Mouse (Mus musculus) neural tube, embryonic 15.5 days (tissue): ENCODE data around the gene Npas2. TPM values are rescaled to one million over a fixed set of nuclear protein-coding genes. Genes with fewer than 3 reads are reported as not detected.

Experiments
- ATAC-seq: fragments of 200-750 bp; cut with Nextera tagmentation; 2 replicates; pipeline ENCODE4 v1.8.0; 2017; ENCODE audit warnings: mild to moderate bottlenecking, moderate TSS enrichment, moderate library complexity; ENCODE audit not compliant: low FRiP score
- H3K27ac ChIP-seq: fragments of 300-500 bp; sonication (generic); replicated peaks from 2 replicates; pipeline ENCODE4 v1.5.1; 2015; ENCODE audit warnings: mild to moderate bottlenecking, inconsistent platforms
- H3K27me3 ChIP-seq: fragments of 300-500 bp; sonication (generic); replicated peaks from 2 replicates; pipeline ENCODE4 v1.6.1; 2015; ENCODE audit warnings: inconsistent platforms
- H3K36me3 ChIP-seq: fragments of 300-500 bp; sonication (generic); 2 replicates; pipeline ENCODE4 v1.6.1; 2015; ENCODE audit warnings: inconsistent platforms
- H3K4me1 ChIP-seq: fragments of 300-500 bp; sonication (generic); 2 replicates; pipeline ENCODE4 v1.6.1; 2015; ENCODE audit warnings: inconsistent platforms
- H3K4me2 ChIP-seq: fragments of 300-500 bp; sonication (generic); 2 replicates; pipeline ENCODE4 v1.6.1; 2015; ENCODE audit warnings: inconsistent platforms, mild to moderate bottlenecking, moderate library complexity
- H3K4me3 ChIP-seq: fragments of 300-500 bp; sonication (generic); replicated peaks from 2 replicates; pipeline ENCODE4 v1.5.1; 2015; ENCODE audit warnings: mild to moderate bottlenecking, inconsistent platforms
- H3K9ac ChIP-seq: fragments of 300-500 bp; sonication (generic); replicated peaks from 2 replicates; pipeline ENCODE4 v1.6.1; 2015; ENCODE audit warnings: mild to moderate bottlenecking, inconsistent platforms
- H3K9me3 ChIP-seq: fragments of 300-500 bp; sonication (generic); replicated peaks from 2 replicates; pipeline ENCODE4 v1.6.1; 2016; ENCODE audit warnings: inconsistent platforms
- WGBS: fragments of 180-500 bp; shearing (Covaris S2); methylation state at CpG from one replicate; pipeline ENCODE4 v1.1.7; 2015; ENCODE audit warnings: mixed read lengths; 5-methylcytosine and 5-hydroxymethylcytosine counted together
- polyA plus RNA-seq: library from polyadenylated mRNA; unstranded; fragments of >200 nt; fragmentation: Nextera tagmentation; extraction: Ambion mirVana; gene quantifications from 2 replicates; pipeline ENCODE4 v1.2.1, GENCODE M21; 2015

The Npas2 gene
- polyA plus RNA-seq, 1 experiment from 2014 or later = 1.2 TPM

DNA sequence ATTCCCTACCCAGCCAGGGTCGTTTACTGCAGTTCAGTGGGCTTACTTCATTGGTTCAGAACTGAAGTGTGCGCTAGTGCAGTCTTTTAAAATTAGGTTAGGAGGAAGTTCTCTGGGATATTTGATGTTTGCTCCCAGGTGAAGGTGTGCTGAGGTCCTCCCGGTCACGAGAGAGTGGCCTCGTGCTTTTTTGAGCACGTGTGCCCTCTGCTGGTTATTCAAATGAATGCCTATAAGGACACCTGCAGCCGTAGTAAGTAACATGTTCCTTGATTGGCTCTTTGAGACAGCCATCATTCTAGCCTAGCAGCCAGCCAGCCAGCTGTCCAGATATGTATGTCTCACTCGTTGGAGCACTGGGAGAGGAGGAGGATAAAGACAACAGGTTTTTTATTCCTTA, 147.1 kb downstream of the Npas2 start:
- H3K9me3 ChIP-seq = no peaks in the 10 kb centered on the region
- no peak overlapping the region for H3K4me2 ChIP-seq
- H3K4me1 ChIP-seq = 0 out of 2 replicates have a peak, but pooled peaks cover 3% of the 10 kb centered on the region
- no peak overlapping the region for H3K9ac ChIP-seq
- ATAC-seq = peak; percentile 58; the same call in 1 of the 2 replicates
- no peak overlapping the region for H3K27ac ChIP-seq
- no peak overlapping the region for H3K4me3 ChIP-seq
- H3K27me3 ChIP-seq = peaks cover 3% of the 10 kb centered on the region; the same call in 1 of the 2 replicates
- 21% methylated on average over 8 of the region's 8 CpGs for WGBS
- H3K36me3 ChIP-seq = no peaks in the 10 kb centered on the region

DNA sequence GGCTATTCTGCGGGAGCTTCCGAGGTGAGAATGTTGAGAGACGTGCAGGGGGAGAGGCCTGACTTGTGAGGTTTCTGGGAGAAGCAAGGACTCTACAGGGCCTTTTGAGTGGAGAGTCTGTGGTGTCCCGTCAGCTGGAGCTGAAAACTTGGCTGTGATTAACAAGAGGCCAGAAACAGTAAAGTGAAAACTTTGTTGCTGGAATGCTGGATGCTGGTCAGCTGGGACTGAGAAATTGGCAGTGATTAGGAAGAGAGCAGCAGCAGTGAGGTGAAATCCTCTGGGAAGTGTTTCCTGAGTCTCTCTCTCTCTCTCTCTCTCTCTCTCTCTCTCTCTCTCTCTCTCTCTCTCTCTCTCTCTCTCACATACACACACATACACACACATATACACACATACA, 148.3 kb downstream of the Npas2 start:
- Histone ChIP-seq H3K27ac (no peak overlapping the region), H3K4me1 (0 out of 2 replicates have a peak, but pooled peaks cover 3% of the 10 kb centered on the region), H3K4me3 (no peak overlapping the region), H3K27me3 (0 out of 2 replicates have a peak, but pooled peaks cover 3% of the 10 kb centered on the region), H3K36me3 (no peaks in the 10 kb centered on the region), H3K4me2 (no peak overlapping the region), H3K9ac (no peak overlapping the region), H3K9me3 (no peaks in the 10 kb centered on the region)
- 87% methylated on average over 4 of the region's 4 CpGs for WGBS
- no peak for ATAC-seq

DNA sequence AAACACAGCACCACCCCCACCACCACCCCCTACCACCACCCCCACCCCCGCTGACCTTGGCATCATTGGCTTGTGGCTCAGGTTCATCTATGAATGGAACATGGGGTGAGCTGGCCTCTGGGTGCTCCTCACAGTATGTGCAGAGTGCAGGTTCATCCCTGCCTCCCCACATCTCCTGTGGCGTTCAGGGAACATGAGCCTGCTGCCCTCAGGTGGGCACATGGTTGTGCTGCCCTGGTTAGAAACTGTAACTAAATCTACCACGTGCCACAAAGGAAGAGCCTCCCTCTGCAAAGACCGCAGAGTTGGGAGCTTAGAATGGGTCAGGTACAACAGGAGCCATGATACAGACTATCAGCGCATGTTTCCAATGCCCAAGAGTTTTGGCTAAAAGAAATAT, 149.7 kb downstream of the Npas2 start:
- no peak for ATAC-seq
- WGBS = 80% methylated on average over 5 of the region's 5 CpGs

DNA sequence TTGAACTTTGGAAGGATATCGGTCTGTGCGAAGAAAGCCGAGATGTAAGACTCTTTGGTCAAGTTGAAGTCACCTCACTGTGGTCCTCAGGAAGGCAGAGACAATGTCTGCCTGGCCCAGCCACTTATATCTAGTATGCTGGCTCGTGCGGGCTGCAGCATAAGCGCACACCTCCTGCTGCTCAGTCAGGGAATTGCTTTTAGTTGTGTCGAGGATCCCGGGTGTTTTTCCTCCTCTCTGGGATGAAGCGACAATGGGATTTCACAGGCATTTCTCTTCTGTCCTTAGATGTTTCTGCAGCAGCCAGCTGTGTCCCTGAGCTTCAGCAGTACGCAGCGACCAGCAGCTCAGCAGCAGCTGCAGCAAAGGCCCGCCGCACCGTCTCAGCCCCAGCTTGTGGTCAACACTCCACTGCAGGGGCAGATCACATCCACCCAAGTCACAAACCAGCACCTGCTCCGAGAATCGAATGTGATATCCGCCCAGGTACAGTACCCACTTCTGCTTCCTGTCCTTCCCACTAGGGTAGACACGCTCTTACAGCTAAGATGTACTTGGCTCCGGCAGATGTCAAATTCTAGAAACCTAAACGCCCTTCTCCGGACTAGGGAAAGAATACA, 151.6 kb downstream of the Npas2 start:
- Histone ChIP-seq H3K9ac (no peak overlapping the region), H3K36me3 (no peaks in the 10 kb centered on the region), H3K4me1 (0 out of 2 replicates have a peak, but pooled peaks cover 3% of the 10 kb centered on the region), H3K27me3 (0 out of 2 replicates have a peak, but pooled peaks cover 3% of the 10 kb centered on the region), H3K4me2 (no peak overlapping the region), H3K9me3 (no peaks in the 10 kb centered on the region), H3K4me3 (no peak overlapping the region), H3K27ac (no peak overlapping the region)
- ATAC-seq = no peak
- WGBS = 69% methylated on average over 21 of the region's 21 CpGs

More for the DNA sequence above, 149.7 kb downstream of the Npas2 start:
- no peak overlapping the region for H3K9ac ChIP-seq
- 0 out of 2 replicates have a peak, but pooled peaks cover 3% of the 10 kb centered on the region for H3K27me3 ChIP-seq
- H3K4me3 ChIP-seq = no peak overlapping the region
- H3K4me1 ChIP-seq = 0 out of 2 replicates have a peak, but pooled peaks cover 3% of the 10 kb centered on the region
- no peaks in the 10 kb centered on the region for H3K36me3 ChIP-seq
- H3K9me3 ChIP-seq = no peaks in the 10 kb centered on the region
- no peak overlapping the region for H3K4me2 ChIP-seq
- no peak overlapping the region for H3K27ac ChIP-seq

DNA sequence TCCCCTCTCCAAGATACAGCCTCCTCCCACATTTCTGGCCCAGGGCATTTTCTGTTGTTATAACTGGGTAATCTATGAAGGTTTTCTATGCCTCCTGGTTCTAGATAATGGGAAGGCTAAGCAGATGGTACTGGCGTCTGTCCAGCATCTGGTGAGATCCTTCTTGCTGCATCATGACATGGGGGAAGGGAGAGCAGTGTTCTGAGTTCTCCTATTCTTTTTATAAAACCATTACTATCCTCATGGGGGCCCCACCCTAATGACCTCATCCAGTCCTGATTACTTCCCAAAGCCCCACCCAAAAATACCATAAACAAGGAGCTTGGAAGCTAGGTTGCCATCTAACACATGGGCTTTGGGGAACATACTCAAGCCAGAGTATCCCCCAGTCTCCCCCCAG, 155.5 kb downstream of the Npas2 start:
- no peaks in the 10 kb centered on the region for H3K9me3 ChIP-seq
- WGBS = 74% methylated on average over 1 of the region's 1 CpGs
- H3K36me3 ChIP-seq = 0 out of 2 replicates have a peak, but pooled peaks cover 2% of the 10 kb centered on the region
- no peak overlapping the region for H3K27ac ChIP-seq
- H3K27me3 ChIP-seq = no peaks in the 10 kb centered on the region
- H3K9ac ChIP-seq = no peak overlapping the region
- H3K4me3 ChIP-seq = no peak overlapping the region
- no peaks in the 10 kb centered on the region for H3K4me1 ChIP-seq
- ATAC-seq = no peak
- no peak overlapping the region for H3K4me2 ChIP-seq

DNA sequence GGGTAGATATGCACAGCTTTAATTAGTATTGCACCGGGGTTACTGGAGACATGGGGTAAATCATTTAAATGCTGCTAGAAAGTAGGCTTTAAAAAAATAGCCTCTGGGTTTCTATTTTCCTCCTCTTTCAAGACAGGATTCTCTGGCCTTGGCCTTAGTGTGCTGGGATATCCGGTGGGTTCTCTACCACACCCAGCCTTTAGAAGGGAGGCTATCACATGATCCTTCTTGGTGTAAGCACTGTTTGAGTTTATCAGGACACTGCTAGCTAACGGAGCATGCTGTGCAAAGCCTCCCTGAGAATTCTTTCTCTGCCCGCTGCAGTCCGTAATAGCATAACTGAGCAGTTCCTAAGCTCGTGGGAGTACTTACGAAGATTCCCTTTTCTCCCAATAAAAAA, 155.9 kb downstream of the Npas2 start:
- no peak for ATAC-seq
- Histone ChIP-seq H3K4me3 (no peak overlapping the region), H3K9ac (no peak overlapping the region), H3K4me1 (no peaks in the 10 kb centered on the region), H3K27ac (no peak overlapping the region), H3K4me2 (no peak overlapping the region), H3K9me3 (no peaks in the 10 kb centered on the region), H3K36me3 (0 out of 2 replicates have a peak, but pooled peaks cover 2% of the 10 kb centered on the region), H3K27me3 (no peaks in the 10 kb centered on the region)
- WGBS = 79% methylated on average over 7 of the region's 7 CpGs

DNA sequence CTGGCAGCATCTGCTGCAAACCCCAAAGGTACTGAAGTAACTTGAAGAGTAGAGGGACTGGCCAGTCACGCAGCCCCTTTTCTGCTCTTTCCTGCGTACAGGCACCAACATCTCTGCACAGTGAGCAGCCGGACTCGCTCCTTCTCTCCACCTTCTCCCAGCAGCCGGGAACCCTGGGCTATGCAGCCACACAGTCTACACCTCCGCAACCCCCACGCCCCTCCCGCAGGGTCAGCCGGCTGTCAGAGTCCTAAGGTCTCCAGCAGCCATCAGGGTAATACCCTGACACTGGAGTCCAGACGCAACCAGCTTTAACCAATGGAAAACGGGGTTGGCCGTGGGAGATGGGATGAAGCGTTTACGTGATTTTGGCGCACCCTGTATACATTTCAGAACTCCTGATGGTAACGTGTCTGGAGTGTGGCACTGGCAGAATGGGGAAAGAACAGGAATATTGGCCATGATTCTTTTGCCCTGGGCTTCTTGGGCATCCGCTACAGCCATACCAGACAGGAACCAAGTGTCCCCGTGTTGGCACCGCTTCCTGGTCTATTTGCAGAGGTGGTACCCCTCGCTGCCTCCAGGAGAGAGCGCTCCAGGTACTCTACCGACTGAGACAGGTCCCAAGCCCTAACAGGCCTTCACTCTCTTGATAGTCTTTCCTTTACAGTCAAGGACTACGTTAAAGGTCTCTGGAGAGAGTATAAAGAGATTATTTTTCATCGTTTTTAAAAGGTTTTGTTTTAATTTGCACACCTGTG, 168.4 kb downstream of the Npas2 start:
- Histone ChIP-seq H3K27ac (no peak overlapping the region), H3K9ac (no peak overlapping the region), H3K4me1 (peaks cover 4% of the 10 kb centered on the region), H3K4me3 (peak overlapping the region; percentile 17; the same call in 1 of the 2 replicates), H3K36me3 (no peaks in the 10 kb centered on the region), H3K27me3 (no peaks in the 10 kb centered on the region), H3K9me3 (no peaks in the 10 kb centered on the region), H3K4me2 (peak overlapping the region; percentile 48)
- ATAC-seq = 0 out of 2 replicates have a peak, but pooled peaks have one; percentile 35
- WGBS = 38% methylated on average over 24 of the region's 24 CpGs

DNA sequence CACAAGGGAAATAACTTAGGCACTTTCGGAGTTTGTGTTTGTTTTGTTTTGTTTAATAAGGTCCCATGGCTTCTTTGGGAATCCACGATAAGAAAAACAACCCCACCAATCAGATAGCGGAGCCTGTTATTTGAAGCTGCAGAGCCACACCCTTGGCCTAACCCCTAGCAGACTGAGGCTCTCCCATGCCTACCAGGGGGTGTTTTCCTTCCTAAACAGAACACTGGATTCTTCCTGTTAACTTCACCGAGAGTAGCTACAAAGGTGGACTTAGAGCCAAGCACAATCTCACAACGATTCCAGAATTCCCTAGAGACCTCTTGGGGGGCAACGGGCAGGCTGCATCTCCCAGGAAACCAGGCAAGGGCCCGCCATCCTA, 169.0 kb downstream of the Npas2 start:
- no peaks in the 10 kb centered on the region for H3K36me3 ChIP-seq
- H3K9me3 ChIP-seq = no peaks in the 10 kb centered on the region
- H3K4me1 ChIP-seq = peaks cover 7% of the 10 kb centered on the region
- no peak overlapping the region for H3K27ac ChIP-seq
- no peak for ATAC-seq
- no peak overlapping the region for H3K4me3 ChIP-seq
- no peak overlapping the region for H3K9ac ChIP-seq
- WGBS = 60% methylated on average over 7 of the region's 7 CpGs
- H3K27me3 ChIP-seq = no peaks in the 10 kb centered on the region
- H3K4me2 ChIP-seq = no peak overlapping the region; the same call in 1 of the 2 replicates

DNA sequence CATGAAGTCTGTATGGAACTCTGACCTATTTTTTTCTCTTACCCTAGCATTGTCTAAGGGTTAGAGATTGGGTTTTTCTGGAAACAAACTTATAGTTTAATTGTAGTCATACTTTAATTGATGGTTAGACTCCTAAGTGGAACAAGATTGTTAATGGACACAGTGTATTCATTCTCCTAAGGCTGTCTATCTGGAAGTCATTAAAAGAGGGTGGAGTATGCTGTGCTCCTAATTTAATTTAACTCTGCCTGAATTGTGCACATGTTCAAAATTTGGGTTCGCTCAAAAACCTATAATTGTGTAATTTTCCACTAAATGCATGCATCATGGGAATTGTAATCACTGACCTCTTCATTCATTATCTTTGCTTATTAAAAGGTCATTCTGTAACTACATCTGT, 172.0 kb downstream of the Npas2 start:
- no peak overlapping the region for H3K4me2 ChIP-seq
- no peaks in the 10 kb centered on the region for H3K9me3 ChIP-seq
- ATAC-seq = no peak
- H3K36me3 ChIP-seq = peaks cover 7% of the 10 kb centered on the region
- H3K4me3 ChIP-seq = no peak overlapping the region
- no peaks in the 10 kb centered on the region for H3K27me3 ChIP-seq
- WGBS = 85% methylated on average over 1 of the region's 1 CpGs
- H3K4me1 ChIP-seq = peaks cover 18% of the 10 kb centered on the region
- H3K9ac ChIP-seq = no peak overlapping the region
- no peak overlapping the region for H3K27ac ChIP-seq

DNA sequence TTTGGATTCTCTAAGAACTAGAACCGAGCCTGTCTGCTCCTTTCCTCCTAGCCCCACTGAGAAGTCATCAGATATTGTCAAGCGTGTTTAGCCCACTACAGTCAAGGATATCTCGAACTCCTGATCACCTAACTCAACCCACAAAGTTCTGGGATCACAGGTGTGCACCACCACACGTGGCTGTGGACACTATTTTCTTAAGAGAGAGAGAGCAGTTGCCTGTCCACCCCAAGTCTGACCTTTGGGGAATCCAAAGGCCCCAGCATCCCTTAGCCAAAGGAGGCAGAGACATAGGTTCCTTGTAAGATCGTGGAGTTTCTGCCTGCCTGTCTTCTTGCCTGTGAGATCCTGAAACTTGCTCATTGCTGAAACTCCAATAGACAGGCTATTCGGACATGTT, 173.5 kb downstream of the Npas2 start:
- Histone ChIP-seq H3K9me3 (no peaks in the 10 kb centered on the region), H3K4me3 (peak overlapping the region; percentile 74), H3K36me3 (peaks cover 21% of the 10 kb centered on the region), H3K27me3 (no peaks in the 10 kb centered on the region), H3K4me2 (peak overlapping the region; percentile 65), H3K4me1 (peaks cover 18% of the 10 kb centered on the region), H3K27ac (peak overlapping the region; percentile 75), H3K9ac (peak overlapping the region; percentile 45)
- 24% methylated on average over 6 of the region's 6 CpGs for WGBS
- ATAC-seq = peak; percentile 23

DNA sequence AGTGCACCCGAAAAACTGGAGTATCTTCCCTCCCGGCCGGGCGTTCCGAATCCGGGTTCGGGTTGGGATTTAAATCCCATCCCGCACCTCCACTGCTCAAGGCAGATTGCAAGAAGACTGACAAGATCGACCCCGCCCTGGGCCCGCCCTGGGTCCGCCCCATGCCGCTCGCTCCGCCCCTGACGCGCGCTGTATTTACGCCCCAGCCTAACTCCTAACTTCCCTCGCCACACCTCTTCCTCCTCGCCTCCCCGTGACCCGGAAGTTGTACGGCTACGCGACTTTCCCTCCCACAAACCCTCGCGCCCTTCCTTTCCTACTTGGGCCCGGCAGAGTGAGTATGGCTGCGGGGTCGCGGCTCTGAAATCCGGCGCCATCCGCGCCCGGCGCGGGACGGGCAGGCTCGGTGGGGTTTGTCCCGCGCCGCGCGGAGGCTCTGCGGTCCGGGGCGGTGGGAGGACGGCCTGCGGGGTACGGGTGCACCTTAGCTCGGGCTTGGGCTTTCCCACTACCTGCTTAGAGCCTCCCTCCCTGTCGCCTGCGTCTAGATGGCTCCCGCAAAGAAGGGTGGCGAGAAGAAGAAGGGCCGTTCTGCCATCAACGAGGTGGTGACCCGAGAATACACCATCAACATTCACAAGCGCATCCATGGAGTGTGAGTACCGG, 174.2 kb downstream of the Npas2 start, which contains the start of gene Rpl31:
TSS of gene Rpl31 (plus strand) at position 242 of the 666 bp plus-strand sequence.
- under 1% methylated on average over 62 of the region's 62 CpGs for WGBS
- H3K9me3 ChIP-seq = no peaks in the 10 kb centered on the region
- peaks cover 18% of the 10 kb centered on the region for H3K4me1 ChIP-seq
- peak within 1 kb of the TSS; percentile 70 for H3K9ac ChIP-seq
- H3K27ac ChIP-seq = peak within 1 kb of the TSS; percentile 92
- H3K4me2 ChIP-seq = peak within 1 kb of the TSS; percentile 77
- no peaks in the 10 kb centered on the region for H3K27me3 ChIP-seq
- ATAC-seq = peak; percentile 100
- peaks cover 28% of the 10 kb centered on the region for H3K36me3 ChIP-seq
- H3K4me3 ChIP-seq = peak within 1 kb of the TSS; percentile 74
